Mouse (Mus musculus) CD4-positive, CD25-positive, alpha-beta regulatory T cell, adult 2 months (primary cell): ENCODE results near the gene Sgtb.

Experiments
- DNase-seq: peaks from one replicate; pipeline ENCODE4 v3.0.0-alpha.2; 2012; ENCODE audit warnings: low read depth, low spot score

The Sgtb gene

GRCm38 (mm10) chr13:104109288-104109815 lies at the start of gene Sgtb, which contains the start of gene Nln:
TSS of gene Sgtb (plus strand) at chr13:104109741.
TSS of gene Nln (minus strand) at chr13:104109614.
- DNase-seq: peak; percentile 90

GRCm38 (mm10) chr13:104060231-104060630 lies 49.3 kb upstream of the Sgtb start:
- DNase-seq: no peak

GRCm38 (mm10) chr13:104061975-104062750 lies 47.4 kb upstream of the Sgtb start:
- no peak for DNase-seq

- no peak for DNase-seq
These were observed 46.5 kb upstream of the Sgtb start for GRCm38 (mm10) chr13:104063061-104063460.

- no peak for DNase-seq
These were observed 43.7 kb upstream of the Sgtb start for GRCm38 (mm10) chr13:104065649-104066347.

- no peak for DNase-seq
These were observed 40.3 kb upstream of the Sgtb start for GRCm38 (mm10) chr13:104069216-104069615.

GRCm38 (mm10) chr13:104070703-104071102 lies 38.8 kb upstream of the Sgtb start:
- DNase-seq: no peak

GRCm38 (mm10) chr13:104072351-104072750 lies 37.2 kb upstream of the Sgtb start:
- DNase-seq: no peak

GRCm38 (mm10) chr13:104074230-104074629 lies 35.3 kb upstream of the Sgtb start:
- DNase-seq: no peak

- DNase-seq: peak; percentile 4
These were observed 34.8 kb upstream of the Sgtb start for GRCm38 (mm10) chr13:104074731-104075130.

- DNase-seq: no peak
These were observed 32.5 kb upstream of the Sgtb start for GRCm38 (mm10) chr13:104076993-104077392.

- DNase-seq: no peak
These were observed 27.0 kb upstream of the Sgtb start for GRCm38 (mm10) chr13:104082504-104082903.

- DNase-seq: no peak
These were observed 24.9 kb upstream of the Sgtb start for GRCm38 (mm10) chr13:104084600-104084999.

GRCm38 (mm10) chr13:104089387-104089786 lies 20.2 kb upstream of the Sgtb start:
- DNase-seq: peak; percentile 71

- peak; percentile 8 for DNase-seq
These were observed 17.8 kb upstream of the Sgtb start for GRCm38 (mm10) chr13:104091734-104092133.

- no peak for DNase-seq
These were observed 14.8 kb upstream of the Sgtb start for GRCm38 (mm10) chr13:104094531-104095385.

- no peak for DNase-seq
These were observed 13.6 kb upstream of the Sgtb start for GRCm38 (mm10) chr13:104095955-104096354.

GRCm38 (mm10) chr13:104097190-104097589 lies 12.4 kb upstream of the Sgtb start:
- DNase-seq: no peak

- no peak for DNase-seq
These were observed 9.1 kb upstream of the Sgtb start for GRCm38 (mm10) chr13:104100416-104100815.

GRCm38 (mm10) chr13:104101606-104102235 lies 7.8 kb upstream of the Sgtb start:
- no peak for DNase-seq

GRCm38 (mm10) chr13:104108651-104109287 lies 772 bp upstream of the Sgtb start:
- DNase-seq: no peak
